Mouse (Mus musculus) forebrain, embryonic 13.5 days (tissue): ENCODE results near the gene Stap1. TPM values are rescaled to one million over a fixed set of nuclear protein-coding genes. Genes with fewer than 3 reads are reported as not detected.

Experiments
- polyA plus RNA-seq: library from polyadenylated mRNA; unstranded; fragments of >200 nt; fragmentation: Nextera tagmentation; extraction: Ambion mirVana; gene quantifications from 2 replicates; pipeline ENCODE4 v1.2.1, GENCODE M21; 2015

The Stap1 gene
- polyA plus RNA-seq, 1 experiment from 2014 or later, result 0.23 TPM

Other genes starting within 250 kb of the Stap1 start
- gene Cenpc1, start 6.2 kb upstream of the Stap1 start, polyA plus RNA-seq, result 49.5 and 51.6 TPM in 2 replicates
- 12.8 and 14.1 TPM in 2 replicates for gene Uba6, start 101.1 kb downstream of the Stap1 start, polyA plus RNA-seq
- gene Gnrhr, start 126.2 kb downstream of the Stap1 start, polyA plus RNA-seq, result not detected in 2 replicates
- gene Tmprss11c, start 217.6 kb downstream of the Stap1 start, polyA plus RNA-seq, result not detected in 2 replicates